Mouse (Mus musculus): ENCODE measurements around the gene Tomm40.
"Not testable (repeated sequence)": the region's sequence is repeated elsewhere in the genome, so short reads cannot be mapped to it uniquely, and the experiment has no call there.

The Tomm40 gene

GRCm38 (mm10) chr7:19686927-19687583 lies 28.2 kb downstream of the Tomm40 start:
- DNase-seq (ENCODE audit: low spot score) = not testable (repeated sequence)

DNA sequence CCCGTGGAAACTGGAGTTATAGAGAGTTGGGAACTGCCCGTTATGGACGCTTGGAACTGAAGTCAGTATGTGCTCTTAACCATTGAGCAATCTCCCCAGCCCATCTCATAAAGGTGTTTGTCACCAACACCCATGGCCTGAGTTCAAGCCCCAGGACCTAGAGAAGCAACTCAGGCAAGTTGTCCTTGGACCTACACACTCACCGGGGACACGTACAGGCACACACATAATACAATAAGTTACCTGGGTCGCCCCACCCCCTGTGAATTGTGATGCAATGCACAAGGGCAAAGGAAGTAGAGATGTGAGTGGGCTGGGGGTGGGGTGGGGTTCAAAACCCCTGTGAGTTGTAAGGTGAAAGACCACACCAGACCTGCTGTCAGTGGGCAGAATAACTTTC lies 28.7 kb downstream of the Tomm40 start:
- DNase-seq (ENCODE audit: low spot score) = no peak

GRCm38 (mm10) chr7:19685374-19685773 lies 29.9 kb downstream of the Tomm40 start:
- DNase-seq (ENCODE audit: low spot score) = no peak

DNA sequence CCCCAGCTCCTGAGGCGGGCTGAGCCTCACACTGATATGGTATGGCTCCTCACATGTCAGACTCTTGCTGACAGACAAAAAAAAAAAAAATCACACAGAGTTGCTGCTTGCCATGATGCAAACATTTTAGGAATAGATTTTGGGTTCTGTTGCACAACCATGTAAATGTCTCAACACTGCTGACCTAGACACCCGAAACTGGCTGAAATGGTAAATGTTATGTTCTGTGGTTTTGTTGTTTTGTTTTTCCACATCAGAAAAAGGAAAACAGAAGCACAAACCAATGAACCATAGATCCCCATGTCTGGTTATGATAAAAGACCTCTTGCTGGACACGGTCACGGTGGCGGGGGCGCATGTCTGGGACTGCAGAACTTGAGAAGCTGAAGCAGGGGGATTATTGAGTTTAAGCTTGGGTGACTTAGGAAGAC lies 31.5 kb downstream of the Tomm40 start:
- DNase-seq (ENCODE audit: low spot score) = no peak

DNA sequence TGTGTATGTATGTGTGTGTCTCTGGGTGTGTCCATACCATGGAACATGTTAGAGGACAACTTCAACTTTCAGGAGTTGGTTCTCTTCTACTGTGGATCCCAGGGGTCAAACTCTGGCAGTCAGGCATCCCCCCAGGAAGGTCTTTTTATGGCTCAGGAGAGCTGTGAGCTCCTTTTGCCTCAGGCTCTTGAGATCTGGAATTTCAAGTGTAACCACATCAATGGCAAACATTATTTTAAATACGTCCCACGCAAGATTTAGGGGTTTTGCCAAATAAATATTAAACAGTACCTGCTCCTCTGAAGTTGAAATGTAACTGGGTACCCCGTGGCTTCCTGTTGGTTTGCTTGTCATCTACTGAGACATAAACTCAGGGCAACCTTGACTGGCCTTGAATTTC lies 32.3 kb downstream of the Tomm40 start:
- DNase-seq (ENCODE audit: low spot score) = no peak

GRCm38 (mm10) chr7:19681202-19681694 lies 34.0 kb downstream of the Tomm40 start, which contains the start of the genes Gm44805 and Apoc4:
Gm44805 (minus strand) TSS chr7:19681423.
Apoc4 (minus strand) TSS chr7:19681479.
- DNase-seq (ENCODE audit: low spot score) = no peak

DNA sequence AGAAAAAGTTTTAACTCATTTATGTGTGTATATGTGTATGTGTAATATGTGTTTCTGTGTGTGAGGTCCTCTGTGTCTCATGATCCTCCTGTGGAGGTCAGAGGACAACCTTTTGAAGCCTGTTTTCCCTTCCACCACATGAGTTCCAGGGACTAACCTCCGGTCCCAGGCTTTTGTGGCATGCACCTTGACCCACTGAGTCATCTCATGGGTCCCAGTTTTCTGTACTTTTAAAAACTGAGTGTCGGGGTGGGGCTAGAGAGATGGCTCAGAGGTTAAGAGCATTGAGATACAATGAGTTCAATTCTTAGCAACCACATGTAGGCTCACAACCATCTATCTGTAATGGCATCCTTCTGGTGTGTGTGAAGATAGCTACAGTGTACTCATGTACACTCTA lies 34.5 kb downstream of the Tomm40 start:
- DNase-seq (ENCODE audit: low spot score) = no peak

GRCm38 (mm10) chr7:19678901-19679300 lies 36.3 kb downstream of the Tomm40 start:
- DNase-seq (ENCODE audit: low spot score) = no peak

DNA sequence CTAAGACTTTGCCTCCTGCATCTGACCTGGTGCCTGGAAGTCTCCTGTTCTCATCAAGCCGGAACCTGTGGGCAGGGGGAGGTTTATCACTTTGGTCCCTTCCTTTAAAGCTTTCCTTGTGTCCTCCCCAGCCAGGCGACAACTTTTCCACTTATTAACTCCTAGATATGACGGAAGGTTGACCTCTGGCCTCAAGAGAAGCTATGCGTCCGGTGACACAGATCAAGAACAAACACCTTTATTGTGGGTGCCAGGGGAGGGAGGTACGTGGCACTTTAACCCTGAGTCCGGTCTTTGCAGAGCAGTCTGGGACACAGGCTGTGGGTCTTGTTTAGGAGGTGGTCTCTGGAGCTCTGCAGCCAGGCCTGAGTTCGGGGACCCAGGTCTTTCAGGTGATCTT lies 37.4 kb downstream of the Tomm40 start, which contains the start of gene Apoc2:
Gene Apoc2 (minus strand): TSS at position 70 of the 400 bp plus-strand sequence.
- DNase-seq (ENCODE audit: low spot score) = no peak

GRCm38 (mm10) chr7:19676662-19677061 lies 38.6 kb downstream of the Tomm40 start:
- DNase-seq (ENCODE audit: low spot score) = no peak

DNA sequence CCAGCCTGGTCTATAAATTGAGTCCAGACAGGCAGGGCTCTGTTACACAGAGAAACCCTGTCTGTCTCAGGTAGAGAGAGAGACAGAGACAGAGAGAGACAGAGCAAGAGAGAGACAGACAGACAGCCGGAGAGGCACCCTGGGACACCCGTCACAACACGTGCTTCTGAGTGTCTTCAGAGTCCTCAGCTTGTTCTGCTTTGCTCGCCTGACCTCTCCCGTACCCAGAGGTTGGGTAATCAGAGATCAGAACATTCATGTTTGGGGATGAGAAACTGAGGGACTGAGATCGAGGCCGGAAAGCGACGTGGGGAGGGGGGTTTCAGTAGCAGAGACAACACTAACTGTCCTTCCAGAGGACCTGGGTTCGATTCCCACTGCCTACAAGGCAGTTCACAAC lies 39.4 kb downstream of the Tomm40 start:
- no peak for DNase-seq (ENCODE audit: low spot score)

GRCm38 (mm10) chr7:19673083-19673699 lies 42.0 kb downstream of the Tomm40 start:
- no peak for DNase-seq (ENCODE audit: low spot score)

DNA sequence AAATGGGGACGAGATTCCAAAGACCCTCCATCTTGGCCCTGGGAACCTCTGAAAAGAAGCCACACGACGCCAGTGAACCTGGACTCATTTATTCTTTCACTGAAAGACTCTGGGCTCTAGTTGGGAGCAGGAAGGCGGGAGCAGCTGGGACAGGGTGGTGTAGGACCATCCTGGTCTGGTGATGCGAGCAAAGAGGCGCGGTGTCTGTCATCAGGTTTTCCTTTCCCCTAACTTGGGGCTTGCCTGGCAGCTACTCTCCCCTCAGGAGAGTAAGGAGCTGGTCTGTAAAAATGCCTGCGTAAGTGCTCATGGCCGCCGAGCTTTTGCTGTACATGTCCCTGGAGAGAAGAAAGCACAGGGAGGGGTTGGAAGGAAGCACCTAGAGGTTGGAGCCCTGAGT lies 43.7 kb downstream of the Tomm40 start:
- no peak for DNase-seq (ENCODE audit: low spot score)

- DNase-seq (ENCODE audit: low spot score) = peak; percentile 96
Observed at GRCm38 (mm10) chr7:19668947-19669721, 46.1 kb downstream of the Tomm40 start.

GRCm38 (mm10) chr7:19667434-19667833 lies 47.8 kb downstream of the Tomm40 start:
- DNase-seq (ENCODE audit: low spot score) = no peak

DNA sequence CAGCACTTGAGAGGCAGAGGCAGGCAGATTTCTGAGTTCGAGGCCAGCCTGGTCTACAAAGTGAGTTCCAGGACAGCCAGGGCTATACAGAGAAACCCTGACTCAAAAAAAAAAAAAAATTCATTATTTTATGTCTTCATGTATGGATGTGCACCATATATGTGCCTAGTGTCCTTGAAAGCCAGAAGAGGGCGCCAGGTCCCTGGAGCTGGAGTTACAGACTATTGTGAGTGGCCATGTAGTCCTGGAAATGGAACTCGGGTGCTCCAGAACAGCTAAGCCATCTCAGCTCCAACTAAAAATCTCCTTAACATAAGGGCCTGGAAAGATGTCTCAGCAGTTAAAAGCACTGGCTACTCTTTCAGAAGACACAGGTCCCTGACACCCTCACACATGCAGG lies 48.5 kb downstream of the Tomm40 start:
- DNase-seq (ENCODE audit: low spot score) = no peak

- DNase-seq (ENCODE audit: low spot score) = peak; percentile 97
Observed at GRCm38 (mm10) chr7:19664955-19665841, 50.0 kb downstream of the Tomm40 start, which contains the start of gene Clptm1. Clptm1 (minus strand) TSS chr7:19665033.

DNA sequence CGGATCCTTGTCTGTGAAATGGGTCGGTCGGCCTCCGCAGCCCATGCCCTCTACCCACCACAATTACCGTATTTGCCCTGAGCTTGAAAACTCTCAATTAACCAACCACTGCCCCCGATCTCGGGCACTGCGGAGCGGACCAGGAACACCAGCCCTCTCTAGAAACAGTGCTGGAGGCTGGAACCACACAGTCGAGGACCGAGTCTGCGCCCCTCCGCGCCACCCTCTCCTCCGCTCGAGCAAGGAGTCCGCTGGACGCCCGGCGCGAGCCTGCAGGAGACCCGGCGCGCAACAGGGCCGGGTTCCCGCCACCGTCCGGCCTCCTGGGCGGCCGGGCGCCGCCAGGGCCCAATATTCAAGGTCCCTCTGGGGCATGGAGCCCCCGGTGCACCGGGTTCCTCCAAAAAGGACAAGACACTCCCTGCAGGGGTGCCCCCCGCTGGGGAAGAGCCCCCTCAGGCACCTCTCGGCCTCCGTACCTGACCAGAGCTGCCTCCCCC lies 50.7 kb downstream of the Tomm40 start:
- peak; percentile 31 for DNase-seq (ENCODE audit: low spot score)

- no peak for DNase-seq (ENCODE audit: low spot score)
Observed at GRCm38 (mm10) chr7:19663940-19664339, 51.3 kb downstream of the Tomm40 start.

DNA sequence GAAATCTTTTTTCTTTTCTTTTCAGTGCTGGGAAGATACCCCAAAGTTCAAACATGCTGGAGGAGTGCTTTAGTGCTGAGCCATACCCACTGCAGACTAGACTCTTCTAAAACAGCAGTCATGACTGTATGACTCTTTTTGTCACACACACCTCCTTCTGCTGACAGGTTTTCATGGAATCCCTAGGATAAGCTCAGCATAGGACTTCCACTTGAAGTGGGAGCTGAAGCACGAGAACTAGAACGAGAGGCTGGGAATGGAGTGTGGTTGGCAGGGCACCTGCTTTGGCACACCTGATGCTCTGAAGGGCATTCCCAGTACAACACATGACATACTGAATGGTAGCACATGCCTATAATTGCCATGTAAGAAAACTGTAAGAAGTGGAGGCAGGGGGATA lies 62.6 kb downstream of the Tomm40 start:
- DNase-seq (ENCODE audit: low spot score) = no peak

All from layer of hippocampus, adult 11-12 months (tissue).